Mouse (Mus musculus) left cerebral cortex, postnatal 36 days (tissue): Measurements from ENCODE around the gene Mettl23. TPM values are rescaled to one million over a fixed set of nuclear protein-coding genes. Genes with fewer than 3 reads are reported as not detected.
"Not testable (repeated sequence)": the region's sequence is repeated elsewhere in the genome, so short reads cannot be mapped to it uniquely, and the experiment has no call there.

Experiments
- DNase-seq, 2 experiments: peaks; one replicate each; pipeline ENCODE4 v3.0.0; 2021 to 2022; ENCODE audit warnings: low spot score in 2 of 2, mixed read lengths in 1 of 2
- intact Hi-C: fragments of 180-260 bp; cut with DNase I; formaldehyde crosslinking; loops from one replicate; pipeline ENCODE4 v1.15.1; 2025
- total RNA-seq, 2 experiments: library from RNA; stranded (reverse); gene quantifications; 2 replicates each; pipeline ENCODE4 v1.2.3; 2021

Gene Mettl23
- total RNA-seq, 2 experiments from 2014 or later, result 24.4 to 29.5 TPM

- no peak for DNase-seq
- intact Hi-C loops, result no loop called here
Measured at GRCm38 (mm10) chr11:116869223-116869622, 26.1 kb downstream of the Mettl23 start.

DNA sequence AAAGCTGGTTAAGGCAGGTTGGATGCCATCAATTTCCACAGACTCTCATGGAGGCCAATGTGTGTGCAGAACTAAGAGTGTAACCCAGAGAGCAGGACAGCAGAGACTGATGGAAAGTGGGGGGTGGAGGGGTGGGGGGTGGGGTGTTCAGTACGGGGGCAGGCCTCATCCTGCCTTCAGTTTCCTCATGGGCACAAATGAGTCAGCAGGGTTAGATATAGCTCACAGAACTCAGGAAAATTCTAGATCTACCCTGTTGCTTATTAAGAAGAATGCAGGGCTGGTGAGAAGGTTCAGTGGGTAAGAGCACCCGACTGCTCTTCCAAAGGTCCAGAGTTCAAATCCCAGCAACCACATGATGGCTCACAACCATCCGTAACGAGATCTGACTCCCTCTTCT lies 26.6 kb downstream of the Mettl23 start:
- intact Hi-C loops, result no loop called here
- DNase-seq, result no peak

DNA sequence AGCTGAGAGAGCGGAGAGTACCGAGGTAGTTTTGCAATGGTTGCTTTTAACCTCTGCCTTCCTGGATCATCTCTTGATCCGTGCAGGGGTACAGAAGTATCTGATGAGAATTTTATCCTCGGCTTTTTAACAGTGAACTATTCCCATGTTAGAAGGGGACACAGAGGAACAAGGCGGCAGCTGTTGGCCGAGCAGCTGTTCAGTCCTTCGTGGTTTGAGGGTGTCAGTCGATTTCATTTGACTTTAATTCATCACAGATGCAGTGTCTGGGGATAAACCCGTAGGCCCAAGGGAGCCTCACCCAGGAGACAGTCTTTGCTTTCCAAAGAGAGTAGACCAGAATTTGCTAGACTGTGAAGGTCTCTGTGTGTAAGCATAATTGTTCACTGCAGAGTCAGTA lies 28.5 kb downstream of the Mettl23 start:
- intact Hi-C loops, result no loop called here
- no peak for DNase-seq

DNA sequence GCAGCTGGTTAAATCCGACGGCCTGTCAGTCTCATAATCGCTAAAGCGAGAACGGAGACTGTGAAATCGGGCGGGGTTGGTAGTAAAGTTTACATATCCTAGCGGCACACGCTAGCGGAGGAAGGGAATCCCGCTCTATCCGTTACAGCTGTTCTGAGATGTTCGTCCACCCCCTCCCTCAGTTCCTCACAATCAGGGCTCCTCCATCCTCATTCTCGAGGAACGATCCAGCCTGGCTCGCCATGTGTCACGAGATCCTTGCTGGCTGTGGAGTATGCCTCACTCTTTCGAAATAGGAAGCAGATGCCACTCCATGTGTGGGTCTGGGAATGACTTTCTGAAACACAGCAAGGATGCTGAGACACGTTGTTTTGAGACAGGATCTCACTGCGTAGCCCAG lies 30.9 kb downstream of the Mettl23 start:
- peak; percentile 49 to 51 for DNase-seq
- intact Hi-C loops, result no loop called here

GRCm38 (mm10) chr11:116878454-116878853 lies 35.4 kb downstream of the Mettl23 start:
- intact Hi-C loops, result no loop called here

GRCm38 (mm10) chr11:116880839-116881238 lies 37.8 kb downstream of the Mettl23 start:
- peak; percentile 23 to 45 for DNase-seq
- intact Hi-C loops, result loop anchor here (10.0 kb wide), 1 partner anchor 294 kb away; no protein-coding TSS in a partner anchor

More at GRCm38 (mm10) chr11:116878454-116878853, 35.4 kb downstream of the Mettl23 start:
- no peak for DNase-seq

GRCm38 (mm10) chr11:116881440-116881839 lies 38.4 kb downstream of the Mettl23 start:
- intact Hi-C loops, result loop anchor here (10.0 kb wide), 1 partner anchor 293 kb away; no protein-coding TSS in a partner anchor
- peak; percentile 28 to 35 for DNase-seq

DNA sequence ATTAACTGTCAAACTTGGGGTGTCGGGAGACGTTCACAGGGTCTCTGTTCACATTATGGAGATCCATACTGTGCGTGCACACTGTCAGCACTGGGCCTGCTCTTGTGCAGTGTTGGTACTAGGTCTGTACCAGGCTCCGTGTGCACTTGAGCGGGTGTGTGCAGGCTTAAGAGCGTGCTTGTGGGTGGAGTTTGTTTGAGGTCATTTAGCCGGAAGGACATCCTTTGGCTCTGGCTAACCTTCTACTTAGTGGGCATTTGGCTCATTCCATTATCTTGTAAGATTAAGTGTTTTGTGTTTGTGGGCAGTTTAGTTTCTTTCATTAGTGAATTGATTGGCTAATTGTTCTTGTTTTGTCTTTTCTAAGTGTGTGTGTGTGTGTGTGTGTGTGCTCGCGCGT lies 39.4 kb downstream of the Mettl23 start:
- intact Hi-C loops, result loop anchor here (10.0 kb wide), 1 partner anchor 292 kb away; no protein-coding TSS in a partner anchor
- no peak for DNase-seq

DNA sequence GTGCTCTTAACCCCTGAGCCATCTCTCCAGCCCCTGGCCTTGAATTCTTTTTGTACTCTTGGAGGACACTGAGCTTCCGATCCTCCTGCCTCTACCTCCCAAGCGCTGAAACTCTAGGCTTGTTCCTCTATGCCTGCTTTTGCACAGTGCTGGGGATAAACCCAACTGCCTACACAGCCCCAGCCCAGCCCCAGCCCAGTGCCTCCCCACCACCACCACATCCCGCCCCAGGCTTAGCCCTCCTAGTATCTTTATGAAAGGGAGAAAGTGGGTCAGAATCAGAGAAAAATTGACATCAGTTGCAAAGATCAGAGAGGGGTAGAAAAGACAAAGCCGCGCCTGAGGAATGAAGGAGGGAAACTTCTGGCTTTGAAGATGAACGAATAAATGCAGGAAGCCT lies 41.0 kb downstream of the Mettl23 start:
- intact Hi-C loops, result loop anchor here (10.0 kb wide), 1 partner anchor 291 kb away; no protein-coding TSS in a partner anchor
- no peak for DNase-seq

GRCm38 (mm10) chr11:116885275-116886151 lies 42.4 kb downstream of the Mettl23 start:
- DNase-seq, result peak; percentile 71 to 77
- intact Hi-C loops, result loop anchor here (1.0 to 10.0 kb wide), 3 partner anchors 157 to 289 kb away; no protein-coding TSS in a partner anchor

GRCm38 (mm10) chr11:116887136-116887535 lies 44.1 kb downstream of the Mettl23 start:
- intact Hi-C loops, result loop anchor here (5.0 to 10.0 kb wide), 2 partner anchors 155 to 288 kb away; no protein-coding TSS in a partner anchor
- DNase-seq, result no peak

DNA sequence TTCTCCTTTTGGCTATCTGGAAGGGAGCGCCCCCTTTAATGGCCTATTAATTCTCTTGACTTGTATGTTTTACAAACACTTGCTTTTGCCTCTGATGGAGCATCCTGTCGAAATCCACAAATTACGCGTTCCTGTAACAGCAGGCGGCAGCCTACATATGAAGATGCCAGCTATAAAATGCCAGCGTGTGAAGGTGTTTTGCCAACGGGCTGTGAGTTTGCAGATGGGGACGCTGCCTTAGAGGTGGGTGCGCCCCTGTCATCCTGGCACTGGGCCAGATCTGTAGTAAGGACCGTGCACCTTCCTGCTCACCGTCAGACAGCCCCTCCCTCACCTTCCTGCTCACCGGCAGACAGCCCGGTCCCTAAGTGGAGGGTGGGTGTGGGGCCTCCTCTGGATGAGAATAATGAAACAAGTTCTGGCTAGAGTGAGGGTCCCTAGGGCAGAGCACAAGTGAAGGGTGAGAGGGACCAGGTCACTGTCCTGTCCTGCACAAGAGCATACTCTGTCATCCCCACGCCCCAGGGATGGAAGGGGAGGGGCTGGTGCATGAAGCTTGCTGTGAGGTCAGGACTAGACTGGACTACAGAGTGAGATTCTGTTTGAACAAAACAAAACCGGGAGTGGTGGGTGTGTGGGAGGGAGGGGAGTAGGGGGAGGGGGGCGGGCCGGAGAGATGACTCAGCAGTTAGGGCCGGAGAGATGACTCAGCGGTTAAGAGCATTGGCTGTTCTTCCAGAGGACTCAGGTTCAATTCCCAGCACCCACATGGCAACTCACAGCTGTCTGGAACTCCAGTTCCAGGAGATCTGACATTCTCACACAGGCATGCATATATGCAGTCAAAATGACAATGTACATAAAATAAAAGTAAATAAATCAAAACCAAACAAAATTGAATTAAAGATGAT lies 50.7 kb downstream of the Mettl23 start:
- DNase-seq, result no peak
- intact Hi-C loops, result no loop called here

GRCm38 (mm10) chr11:116895402-116895801 lies 52.3 kb downstream of the Mettl23 start:
- DNase-seq, result no peak
- intact Hi-C loops, result no loop called here

DNA sequence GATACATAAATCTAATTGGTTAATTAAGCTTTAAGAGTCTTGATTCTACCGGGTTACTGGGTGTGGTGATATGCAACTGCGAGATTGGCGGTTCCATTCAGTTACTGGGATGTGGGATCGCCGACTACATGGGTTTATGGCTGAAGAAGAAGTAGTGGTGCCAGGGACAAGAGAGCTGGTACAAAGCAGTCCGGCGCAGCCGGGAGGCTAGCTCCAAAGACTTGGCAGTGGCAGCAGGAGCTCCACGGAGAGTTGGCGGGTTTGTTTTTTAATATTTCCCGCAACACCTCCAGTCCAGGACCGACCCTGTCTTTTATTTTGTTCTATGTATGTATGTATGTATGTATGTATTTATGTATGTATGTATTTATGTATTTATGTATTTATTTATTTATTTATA lies 56.2 kb downstream of the Mettl23 start:
- intact Hi-C loops, result no loop called here
- no peak for DNase-seq

- DNase-seq, intact Hi-C loops: not testable (repeated sequence)
Measured at GRCm38 (mm10) chr11:116902588-116902987, 59.5 kb downstream of the Mettl23 start.

Other genes with a start within 250 kb of the Mettl23 start
- 1 to 10 TPM in 1 of 2 experiments, under 1 TPM in 1; 0.84 to 1.9 TPM for gene Rhbdf2, start 216.3 kb upstream of the Mettl23 start, total RNA-seq
- gene Prcd, start 189.7 kb upstream of the Mettl23 start, total RNA-seq, result 1 to 10 TPM; 4.3 to 6.2 TPM
- 10 to 100 TPM; 44.2 TPM for gene Cygb, start 189.0 kb upstream of the Mettl23 start, total RNA-seq
- gene St6galnac1, start 67.8 kb upstream of the Mettl23 start, total RNA-seq, result not detected
- gene Mxra7, start 15.2 kb upstream of the Mettl23 start, total RNA-seq, result 10 to 100 TPM; 15.4 to 18.3 TPM
- gene Jmjd6, start 171 bp downstream of the Mettl23 start, total RNA-seq, result 10 to 100 TPM; 28.4 to 29.1 TPM
- 10 to 100 TPM; 33.2 to 41.6 TPM for gene Mfsd11, start 9.2 kb downstream of the Mettl23 start, total RNA-seq
- 100 to 1,000 TPM; 137 to 155 TPM for gene Srsf2, start 9.8 kb downstream of the Mettl23 start, total RNA-seq
- 10 to 100 TPM; 76.5 to 86.1 TPM for gene Mgat5b, start 75.6 kb downstream of the Mettl23 start, total RNA-seq